Mouse (Mus musculus) erythroblast, adult 5-6 weeks (primary cell): Measurements from ENCODE around the gene Ap5z1. TPM values are rescaled to one million over a fixed set of nuclear protein-coding genes. Genes with fewer than 3 reads are reported as not detected.

Experiments
- ATAC-seq: replicated peaks from 2 replicates; pipeline ENCODE4 v1.8.0; 2016; ENCODE audit warnings: moderate number of reproducible peaks, mild to moderate bottlenecking, moderate TSS enrichment, inconsistent platforms; ENCODE audit not compliant: poor library complexity, low FRiP score, severe bottlenecking
- total RNA-seq, 2 experiments: library from RNA; stranded (forward) in 1 of 2; stranded (reverse) in 1 of 2; fragments of 150-400 nt in 1 of 2; fragments of 200-764, 138-1000 nt in 1 of 2; gene quantifications; 2 replicates each; pipeline versions ENCODE4 v1.2.3 to v1.2.4; 2015 to 2017; ENCODE audit warnings: low replicate concordance in 2 of 2

Gene Ap5z1
- total RNA-seq, 2 experiments from 2014 or later: 3.7 to 4.8 TPM

GRCm38 (mm10) chr5:142438380-142438938 is 25.3 kb upstream of the Ap5z1 start:
- ATAC-seq: no peak

- ATAC-seq: peak; percentile 40
Observed at GRCm38 (mm10) chr5:142439911-142440432, 23.8 kb upstream of the Ap5z1 start.

GRCm38 (mm10) chr5:142440451-142441147 is 23.1 kb upstream of the Ap5z1 start:
- peak; percentile 91 for ATAC-seq

- no peak for ATAC-seq
Observed at GRCm38 (mm10) chr5:142441332-142442044, 22.3 kb upstream of the Ap5z1 start.

GRCm38 (mm10) chr5:142442045-142442440 is 21.7 kb upstream of the Ap5z1 start:
- ATAC-seq: no peak

GRCm38 (mm10) chr5:142443514-142443913 is 20.2 kb upstream of the Ap5z1 start:
- no peak for ATAC-seq

- no peak for ATAC-seq
Observed at GRCm38 (mm10) chr5:142443994-142444393, 19.8 kb upstream of the Ap5z1 start.

- peak; percentile 69 for ATAC-seq
Observed at GRCm38 (mm10) chr5:142444791-142445531, 18.8 kb upstream of the Ap5z1 start.

- no peak for ATAC-seq
Observed at GRCm38 (mm10) chr5:142445709-142446108, 18.0 kb upstream of the Ap5z1 start.

GRCm38 (mm10) chr5:142448076-142448475 is 15.7 kb upstream of the Ap5z1 start:
- peak; percentile 68 for ATAC-seq

- no peak for ATAC-seq
Observed at GRCm38 (mm10) chr5:142448623-142449022, 15.1 kb upstream of the Ap5z1 start.

GRCm38 (mm10) chr5:142450846-142451245 is 12.9 kb upstream of the Ap5z1 start:
- no peak for ATAC-seq

- ATAC-seq: no peak
Observed at GRCm38 (mm10) chr5:142451759-142452158, 12.0 kb upstream of the Ap5z1 start.

GRCm38 (mm10) chr5:142453742-142454141 is 10.0 kb upstream of the Ap5z1 start:
- no peak for ATAC-seq

- ATAC-seq: no peak
Observed at GRCm38 (mm10) chr5:142456318-142456717, 7.4 kb upstream of the Ap5z1 start.

- no peak for ATAC-seq
Observed at GRCm38 (mm10) chr5:142457345-142457744, 6.4 kb upstream of the Ap5z1 start.

- no peak for ATAC-seq
Observed at GRCm38 (mm10) chr5:142458791-142459557, 4.8 kb upstream of the Ap5z1 start.

GRCm38 (mm10) chr5:142459834-142460233 is 3.9 kb upstream of the Ap5z1 start:
- no peak for ATAC-seq

GRCm38 (mm10) chr5:142461942-142462640 is 1.7 kb upstream of the Ap5z1 start:
- no peak for ATAC-seq
